Mouse (Mus musculus): ENCODE measurements around the gene Rab11fip3. TPM values are rescaled to one million over a fixed set of nuclear protein-coding genes. Genes with fewer than 3 reads are reported as not detected.
"Not testable (repeated sequence)": the region's sequence is repeated elsewhere in the genome, so short reads cannot be mapped to it uniquely, and the experiment has no call there.

The Rab11fip3 gene
- total RNA-seq (2014; fragmentation: Nextera tagmentation) (9.9 and 13.9 TPM in 2 replicates), total RNA-seq (2017) (2.8 and 3.0 TPM in 2 replicates), polyA plus RNA-seq (2012) (9.3 and 11.2 TPM in 2 replicates)

- ATAC-seq (ENCODE audit: extremely low read depth, insufficient number of reproducible peaks, low FRiP score, poor library complexity, severe bottlenecking) (peak; percentile 63; the same call in 1 of the 2 replicates), DNase-seq (ENCODE audit: low spot score) (peak; percentile 90)
- Histone ChIP-seq H3K27me3 (ENCODE audit: insufficient read depth, low read length) (peaks cover 12% of the 10 kb centered on the region), H3K4me3 (ENCODE audit: low read depth, low read length) (peak within 1 kb of the TSS; percentile 84), H3K36me3 (replicated peaks) (peaks cover 38% of the 10 kb centered on the region), H3K4me1 (ENCODE audit: insufficient read depth, low read depth, low read length) (peaks cover 41% of the 10 kb centered on the region), H3K9me3 (replicated peaks) (no peaks in the 10 kb centered on the region)
- TF ChIP-seq POLR2AphosphoS5 (IDR thresholded peaks at IDR 0.05; ENCODE audit: insufficient replicate concordance, low read depth, low read length) (no peak), TAL1 (conservative IDR thresholded peaks at IDR 0.05; ENCODE audit: low read depth, low read length) (no peak), GATA2 (IDR thresholded peaks at IDR 0.05; ENCODE audit: borderline replicate concordance, low read depth, low read length) (no peak)
Measured at GRCm38 (mm10) chr17:26068831-26069739, at the start of gene Rab11fip3. TSS of gene Rab11fip3 (minus strand) at chr17:26069555.

- Histone ChIP-seq H3K4me1 (ENCODE audit: insufficient read depth, low read depth, low read length) (peaks cover 41% of the 10 kb centered on the region), H3K36me3 (replicated peaks) (peaks cover 8% of the 10 kb centered on the region), H3K4me3 (ENCODE audit: low read depth, low read length) (no peak overlapping the region), H3K9me3 (replicated peaks) (no peaks in the 10 kb centered on the region), H3K27me3 (ENCODE audit: insufficient read depth, low read length) (peaks cover 43% of the 10 kb centered on the region)
- ATAC-seq (ENCODE audit: extremely low read depth, insufficient number of reproducible peaks, low FRiP score, poor library complexity, severe bottlenecking) (no peak), DNase-seq (ENCODE audit: low spot score) (no peak)
- no peak for TF ChIP-seq POLR2AphosphoS5 (IDR thresholded peaks at IDR 0.05; ENCODE audit: insufficient replicate concordance, low read depth, low read length)
- no peak for TF ChIP-seq CTCF (IDR thresholded peaks at IDR 0.05; ENCODE audit: low read depth, low read length)
- no peak for TF ChIP-seq GATA2 (IDR thresholded peaks at IDR 0.05; ENCODE audit: borderline replicate concordance, low read depth, low read length)
- no peak for TF ChIP-seq GATA1 (IDR thresholded peaks at IDR 0.05; ENCODE audit: borderline replicate concordance, low read length)
- no peak for TF ChIP-seq TAL1 (conservative IDR thresholded peaks at IDR 0.05; ENCODE audit: low read depth, low read length)
Measured at GRCm38 (mm10) chr17:26116503-26117258, 47.3 kb upstream of the Rab11fip3 start.

- TF ChIP-seq GATA1 (IDR thresholded peaks at IDR 0.05; ENCODE audit: borderline replicate concordance, low read length) (no peak), POLR2AphosphoS5 (IDR thresholded peaks at IDR 0.05; ENCODE audit: insufficient replicate concordance, low read depth, low read length) (no peak), TAL1 (conservative IDR thresholded peaks at IDR 0.05; ENCODE audit: low read depth, low read length) (no peak), GATA2 (IDR thresholded peaks at IDR 0.05; ENCODE audit: borderline replicate concordance, low read depth, low read length) (no peak), CTCF (IDR thresholded peaks at IDR 0.05; ENCODE audit: low read depth, low read length) (no peak)
- DNase-seq (ENCODE audit: low spot score) (no peak), ATAC-seq (ENCODE audit: extremely low read depth, insufficient number of reproducible peaks, low FRiP score, poor library complexity, severe bottlenecking) (no peak)
- no peaks in the 10 kb centered on the region for H3K9me3 ChIP-seq (replicated peaks)
- peaks cover 42% of the 10 kb centered on the region for H3K4me1 ChIP-seq (ENCODE audit: insufficient read depth, low read depth, low read length)
- peaks cover 49% of the 10 kb centered on the region for H3K27me3 ChIP-seq (ENCODE audit: insufficient read depth, low read length)
- no peak overlapping the region for H3K4me3 ChIP-seq (ENCODE audit: low read depth, low read length)
- peaks cover 8% of the 10 kb centered on the region for H3K36me3 ChIP-seq (replicated peaks)
Measured at GRCm38 (mm10) chr17:26115956-26116487, 46.7 kb upstream of the Rab11fip3 start.

- H3K4me3 ChIP-seq (ENCODE audit: low read depth, low read length), result no peak overlapping the region
- H3K36me3 ChIP-seq (replicated peaks), result peaks cover 8% of the 10 kb centered on the region
- peaks cover 56% of the 10 kb centered on the region for H3K27me3 ChIP-seq (ENCODE audit: insufficient read depth, low read length)
- ATAC-seq (ENCODE audit: extremely low read depth, insufficient number of reproducible peaks, low FRiP score, poor library complexity, severe bottlenecking) (no peak), DNase-seq (ENCODE audit: low spot score) (no peak)
- H3K9me3 ChIP-seq (replicated peaks), result no peaks in the 10 kb centered on the region
- peaks cover 43% of the 10 kb centered on the region for H3K4me1 ChIP-seq (ENCODE audit: insufficient read depth, low read depth, low read length)
- TF ChIP-seq TAL1 (conservative IDR thresholded peaks at IDR 0.05; ENCODE audit: low read depth, low read length) (no peak), CTCF (IDR thresholded peaks at IDR 0.05; ENCODE audit: low read depth, low read length) (no peak), GATA1 (IDR thresholded peaks at IDR 0.05; ENCODE audit: borderline replicate concordance, low read length) (no peak), POLR2AphosphoS5 (IDR thresholded peaks at IDR 0.05; ENCODE audit: insufficient replicate concordance, low read depth, low read length) (no peak), GATA2 (IDR thresholded peaks at IDR 0.05; ENCODE audit: borderline replicate concordance, low read depth, low read length) (no peak)
Measured at GRCm38 (mm10) chr17:26115205-26115898, 46.0 kb upstream of the Rab11fip3 start.

- DNase-seq (ENCODE audit: low spot score); H3K9me3 ChIP-seq (replicated peaks); ATAC-seq (ENCODE audit: extremely low read depth, insufficient number of reproducible peaks, low FRiP score, poor library complexity, severe bottlenecking); H3K4me3 ChIP-seq (ENCODE audit: low read depth, low read length); H3K36me3 ChIP-seq (replicated peaks): not testable (repeated sequence)
- peaks cover 35% of the 10 kb centered on the region for H3K4me1 ChIP-seq (ENCODE audit: insufficient read depth, low read depth, low read length)
- H3K27me3 ChIP-seq (ENCODE audit: insufficient read depth, low read length), result peaks cover 61% of the 10 kb centered on the region
Measured at GRCm38 (mm10) chr17:26114461-26114860, 45.1 kb upstream of the Rab11fip3 start.
